Mouse (Mus musculus): ENCODE results near the gene Arhgef15.

DNA sequence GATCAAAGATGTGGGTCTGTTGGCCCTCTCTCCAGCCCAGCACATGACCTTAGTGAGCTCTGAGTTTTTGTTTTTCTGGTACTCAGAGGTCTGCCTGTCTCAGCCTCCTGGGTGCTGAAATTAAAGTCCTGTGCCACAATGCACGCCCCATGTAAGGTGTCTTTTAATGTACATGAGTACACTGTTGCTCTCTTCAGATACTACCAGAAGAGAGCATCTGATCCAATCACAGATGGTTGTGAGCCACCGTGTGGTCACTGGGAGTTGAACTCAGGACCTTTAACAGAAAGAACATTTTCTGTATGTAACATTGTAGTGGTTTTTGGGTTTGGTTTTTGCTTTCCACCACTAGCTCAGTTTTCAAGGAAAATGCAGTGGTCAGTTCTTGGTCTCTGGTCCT, 53.5 kb downstream of the Arhgef15 start:
- TF ChIP-seq MYOD1 (IDR thresholded peaks at IDR 0.05; ENCODE audit: control insufficient read depth in 1 of 3, insufficient read length in 2 of 3, low read depth in 2 of 3): no peak
- no peak for TF ChIP-seq REST (IDR thresholded peaks at IDR 0.05; ENCODE audit: insufficient read depth, insufficient read length)
- TF ChIP-seq TCF12 (IDR thresholded peaks at IDR 0.05; ENCODE audit: insufficient read depth, poor library complexity, severe bottlenecking): no peak
- no peak for TF ChIP-seq TCF3 (IDR thresholded peaks at IDR 0.05; ENCODE audit: insufficient read length, low read depth)
- no peak for TF ChIP-seq E2F4 (IDR thresholded peaks at IDR 0.05; ENCODE audit: insufficient read depth)
- no peak for TF ChIP-seq MAX (IDR thresholded peaks at IDR 0.05; ENCODE audit: low read depth)
- TF ChIP-seq USF1 (IDR thresholded peaks at IDR 0.05; ENCODE audit: low read depth): no peak
- no peak for TF ChIP-seq CEBPB (IDR thresholded peaks at IDR 0.05; ENCODE audit: insufficient read depth, poor library complexity, severe bottlenecking)
- no peak for TF ChIP-seq POLR2A (IDR thresholded peaks at IDR 0.05; ENCODE audit: insufficient read length, low read depth)
- no peak for TF ChIP-seq POLR2AphosphoS2 (IDR thresholded peaks at IDR 0.05; ENCODE audit: insufficient read length, low read depth)
